In genomic region chr13:41079421-41079780, GRCm38 (mm10) we compare ENCODE assay signal across 7 mouse cellular contexts. TPM values are rescaled to one million over a fixed set of nuclear protein-coding genes. Genes with fewer than 3 reads are reported as not detected.
A peak's percentile ranks its signal among the peaks of the same experiment; 100 is the strongest.
DNase-seq lines count a peak whose midpoint lies in the region; ATAC-seq and TF ChIP-seq lines count a peak whose summit lies in the region.

Gene Mak (minus strand): TSS chr13:41079706.

- H3K4me2 ChIP-seq in heart, embryonic 13.5 days = peak within 1 kb of the TSS; percentile 83
- H3K4me2 ChIP-seq in kidney, postnatal 0 days (ENCODE audit: low read length) = peak within 1 kb of the TSS; percentile 75
- peak within 1 kb of the TSS; percentile 94 for H3K4me2 ChIP-seq in liver, embryonic 11.5 days
- peak within 1 kb of the TSS; percentile 87 for H3K4me2 ChIP-seq in stomach, embryonic 14.5 days (replicated peaks; ENCODE audit: low read depth, low read length)

- no peak within 1 kb of the TSS for H3K27ac ChIP-seq in heart, embryonic 13.5 days (replicated peaks)
- H3K27ac ChIP-seq in kidney, postnatal 0 days = no peak within 1 kb of the TSS
- no peak within 1 kb of the TSS for H3K27ac ChIP-seq in liver, embryonic 11.5 days (ENCODE audit: low read depth, low read length)
- no peak within 1 kb of the TSS for H3K27ac ChIP-seq in stomach, embryonic 14.5 days (ENCODE audit: low read length)

- H3K9ac ChIP-seq in heart, embryonic 13.5 days = peak within 1 kb of the TSS; percentile 62
- H3K9ac ChIP-seq in kidney, postnatal 0 days (ENCODE audit: low read depth, low read length) = 0 out of 2 replicates have a peak within 1 kb of the TSS, but pooled peaks have one; percentile 13
- H3K9ac ChIP-seq in liver, embryonic 11.5 days (ENCODE audit: low read depth, low read length) = peak within 1 kb of the TSS; percentile 53
- H3K9ac ChIP-seq in stomach, embryonic 14.5 days (replicated peaks; ENCODE audit: low read depth, low read length) = no peak within 1 kb of the TSS

- peaks cover 10% of the 10 kb centered on the region for H3K4me1 ChIP-seq in heart, embryonic 13.5 days
- H3K4me1 ChIP-seq in kidney, postnatal 0 days (replicated peaks; ENCODE audit: insufficient read depth, low read length) = 0 out of 2 replicates have a peak, but pooled peaks cover 4% of the 10 kb centered on the region
- peaks cover 7% of the 10 kb centered on the region for H3K4me1 ChIP-seq in liver, embryonic 11.5 days (replicated peaks; ENCODE audit: control insufficient read depth, insufficient read depth, low read length)
- 0 out of 2 replicates have a peak, but pooled peaks cover 5% of the 10 kb centered on the region for H3K4me1 ChIP-seq in stomach, embryonic 14.5 days (ENCODE audit: control insufficient read depth, insufficient read depth, low read length)

- no peaks in the 10 kb centered on the region for H3K36me3 ChIP-seq in heart, embryonic 13.5 days
- H3K36me3 ChIP-seq in kidney, postnatal 0 days (ENCODE audit: insufficient read depth, low read length) = no peaks in the 10 kb centered on the region
- H3K36me3 ChIP-seq in liver, embryonic 11.5 days (ENCODE audit: control insufficient read depth, insufficient read depth, low read length) = no peaks in the 10 kb centered on the region
- H3K36me3 ChIP-seq in stomach, embryonic 14.5 days (ENCODE audit: control insufficient read depth, insufficient read depth, low read length) = no peaks in the 10 kb centered on the region

- no peak for TF ChIP-seq CTCF in kidney, postnatal 0 days (IDR thresholded peaks at IDR 0.05; ENCODE audit: low read depth)

- H3K9me3 ChIP-seq in heart, embryonic 13.5 days = no peaks in the 10 kb centered on the region
- H3K9me3 ChIP-seq in kidney, postnatal 0 days (replicated peaks; ENCODE audit: low read length) = no peaks in the 10 kb centered on the region
- H3K9me3 ChIP-seq in liver, embryonic 11.5 days (ENCODE audit: control insufficient read depth, low read length) = no peaks in the 10 kb centered on the region
- H3K9me3 ChIP-seq in stomach, embryonic 14.5 days (ENCODE audit: control insufficient read depth, low read depth, low read length) = no peaks in the 10 kb centered on the region

- under 1% methylated on average over 40 of the region's 40 CpGs for WGBS in heart, embryonic 13.5 days
- under 1% methylated on average over 40 of the region's 40 CpGs for WGBS in kidney, postnatal 0 days
- under 1% methylated on average over 40 of the region's 40 CpGs for WGBS in liver, embryonic 11.5 days
- under 1% methylated on average over 39 of the region's 40 CpGs for WGBS in stomach, embryonic 14.5 days

- ATAC-seq in heart, embryonic 13.5 days (ENCODE audit: extremely low read depth, insufficient number of reproducible peaks, low FRiP score, low TSS enrichment) = peak; percentile 80
- ATAC-seq in kidney, postnatal 0 days (replicated peaks; ENCODE audit: low FRiP score, low read depth) = peak; percentile 86
- peak; percentile 92 for ATAC-seq in liver, embryonic 11.5 days (replicated peaks; ENCODE audit: low FRiP score)
- ATAC-seq in stomach, embryonic 14.5 days (ENCODE audit: insufficient number of reproducible peaks, insufficient read depth, low FRiP score, low read depth) = peak; percentile 90

- peak within 1 kb of the TSS; percentile 57 for H3K4me3 ChIP-seq in heart, embryonic 13.5 days
- peak within 1 kb of the TSS; percentile 39 for H3K4me3 ChIP-seq in kidney, postnatal 0 days (replicated peaks; ENCODE audit: low read depth, low read length)
- H3K4me3 ChIP-seq in liver, embryonic 11.5 days (ENCODE audit: low read depth, low read length) = peak within 1 kb of the TSS; percentile 55
- H3K4me3 ChIP-seq in stomach, embryonic 14.5 days (ENCODE audit: low read depth, low read length) = peak within 1 kb of the TSS; percentile 43

- DNase-seq in adrenal gland, postnatal 4 days (ENCODE audit: low spot score in 2 of 2) = peak; percentile 8 to 25
- DNase-seq in embryo, embryonic 10 days (ENCODE audit: low spot score) = peak; percentile 89
- peak; percentile 54 for DNase-seq in kidney, postnatal 0 days (ENCODE audit: low spot score)
- peak; percentile 77 for DNase-seq in liver, embryonic 11.5 days (ENCODE audit: low spot score)
- DNase-seq in neural tube, embryonic 10.5 days (ENCODE audit: extremely low spot score, low spot score) = peak; percentile 74

- peaks cover 38% of the 10 kb centered on the region for H3K27me3 ChIP-seq in heart, embryonic 13.5 days (replicated peaks)
- H3K27me3 ChIP-seq in kidney, postnatal 0 days (ENCODE audit: insufficient read depth, low read length) = 0 out of 2 replicates have a peak, but pooled peaks cover 3% of the 10 kb centered on the region
- H3K27me3 ChIP-seq in liver, embryonic 11.5 days (replicated peaks; ENCODE audit: control insufficient read depth, insufficient read depth, low read length) = peaks cover 22% of the 10 kb centered on the region
- H3K27me3 ChIP-seq in stomach, embryonic 14.5 days (ENCODE audit: control insufficient read depth, insufficient read depth, low read length) = no peaks in the 10 kb centered on the region

RNA-seq across cellular contexts. Expression of gene Mak, which starts in this region (rescaled TPM):
- total RNA-seq in adrenal gland, postnatal 4 days (2021) = under 1 TPM in 1 of 2 experiments, not detected in 1; 0.25 TPM
- 0.10 and 0.27 TPM in 2 replicates for polyA plus RNA-seq in heart, embryonic 13.5 days (2015; fragmentation: Nextera tagmentation; extraction: Ambion mirVana)
- 0.37 and 0.66 TPM in 2 replicates for polyA plus RNA-seq in kidney, postnatal 0 days (2015; fragmentation: Nextera tagmentation; extraction: Ambion mirVana)
- 0.34 and 0.56 TPM in 2 replicates for polyA plus RNA-seq in liver, embryonic 11.5 days (2014; fragmentation: Nextera tagmentation; extraction: Ambion mirVana)
- polyA plus RNA-seq in stomach, embryonic 14.5 days (2014; fragmentation: Nextera tagmentation; extraction: Ambion mirVana) = 0.90 and 1.1 TPM in 2 replicates

Comparison
In these comparisons a context has a peak if more than half of its experiments do, and no peak if none do; other contexts are left out.
1. Peak in DNase-seq in adrenal gland, postnatal 4 days; RNA of the gene not detected or under 1 TPM.
2. Peak in ATAC-seq, H3K4me3 ChIP-seq, H3K9ac ChIP-seq and H3K4me2 ChIP-seq in heart, embryonic 13.5 days; RNA of the gene not detected or under 1 TPM.
3. Peak in DNase-seq, ATAC-seq, H3K4me3 ChIP-seq, H3K9ac ChIP-seq and H3K4me2 ChIP-seq in kidney, postnatal 0 days; RNA of the gene not detected or under 1 TPM.
4. Peak in DNase-seq, ATAC-seq, H3K4me3 ChIP-seq, H3K9ac ChIP-seq and H3K4me2 ChIP-seq in liver, embryonic 11.5 days; RNA of the gene not detected or under 1 TPM.
5. DNase-seq: peak in every context shown above with its lines; median percentile 89 in embryo, embryonic 10 days; 77 in liver, embryonic 11.5 days; 74 in neural tube, embryonic 10.5 days; 54 in kidney, postnatal 0 days; 16 in adrenal gland, postnatal 4 days.